Mouse (Mus musculus) urinary bladder, adult 2 months (tissue): ENCODE measurements at regions not wholly inside any gene's neighbourhood (a gene's known extent, or its start where the extent isn't known, plus 50 kb on each side); places are given as distances from the start of the nearest gene placed in this dataset.
A peak's percentile ranks its signal among the peaks of the same experiment; 100 is the strongest.

Experiments
- DNase-seq: peaks from one replicate; pipeline ENCODE4 v3.0.0; 2022; ENCODE audit warnings: low spot score

DNA sequence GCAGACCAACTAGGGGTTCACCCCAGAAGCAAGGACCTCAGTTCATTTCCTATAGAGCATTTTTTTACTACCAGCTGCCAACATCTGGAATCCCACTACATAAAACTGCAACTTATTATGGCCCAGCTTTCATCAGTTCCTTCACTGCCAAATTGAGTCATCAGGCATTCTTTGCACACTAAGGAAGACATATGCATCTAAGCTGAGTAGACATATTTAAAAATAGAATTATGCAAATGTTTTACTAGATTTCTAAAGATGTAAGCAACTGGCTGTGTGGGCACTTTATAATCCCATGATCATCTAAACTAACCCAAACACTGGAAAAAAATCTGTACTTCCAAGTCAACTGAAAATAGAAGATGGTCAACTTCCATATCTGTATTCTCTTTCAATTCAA lies 415.9 kb upstream of the Rarb start:
- DNase-seq = no peak

DNA sequence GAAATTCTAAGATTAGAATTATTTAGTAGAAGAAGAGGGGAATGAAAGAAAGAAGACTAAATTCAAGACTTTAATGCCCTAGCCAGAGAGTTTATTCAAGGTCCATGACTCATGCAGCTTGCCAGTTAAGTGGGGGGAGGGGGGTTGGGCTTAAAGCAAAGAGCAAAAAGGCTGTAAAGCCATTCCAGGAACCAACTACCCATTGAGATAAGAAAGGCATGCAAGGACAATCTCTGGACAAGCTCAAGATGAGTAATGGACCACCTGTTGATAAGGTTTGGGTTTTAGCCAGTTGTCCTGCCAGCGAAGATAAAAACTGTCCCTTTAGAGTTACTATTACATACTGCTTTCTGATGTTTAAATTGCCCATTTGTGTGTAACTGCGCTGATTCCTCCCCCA lies 392.5 kb upstream of the Rarb start:
- DNase-seq = no peak

DNA sequence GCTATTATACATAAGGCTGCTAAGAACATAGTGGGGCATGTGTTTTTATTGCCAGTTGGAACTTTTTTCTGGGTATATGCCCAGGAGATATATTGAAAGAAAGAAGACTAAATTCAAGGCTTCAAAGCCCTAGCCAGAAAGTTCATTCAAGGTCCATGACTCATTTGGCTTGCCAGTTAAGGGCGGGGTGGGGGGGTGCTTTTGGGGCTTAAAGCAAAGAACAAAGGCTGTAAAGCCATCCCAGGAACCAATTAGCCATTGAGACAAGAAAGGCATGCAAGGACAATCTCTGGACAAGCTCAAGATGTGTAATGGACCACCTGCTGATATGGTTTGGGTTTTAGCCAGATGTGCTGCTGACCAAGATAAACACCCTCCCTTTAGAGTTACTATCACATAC lies 386.7 kb upstream of the Rarb start:
- no peak for DNase-seq

DNA sequence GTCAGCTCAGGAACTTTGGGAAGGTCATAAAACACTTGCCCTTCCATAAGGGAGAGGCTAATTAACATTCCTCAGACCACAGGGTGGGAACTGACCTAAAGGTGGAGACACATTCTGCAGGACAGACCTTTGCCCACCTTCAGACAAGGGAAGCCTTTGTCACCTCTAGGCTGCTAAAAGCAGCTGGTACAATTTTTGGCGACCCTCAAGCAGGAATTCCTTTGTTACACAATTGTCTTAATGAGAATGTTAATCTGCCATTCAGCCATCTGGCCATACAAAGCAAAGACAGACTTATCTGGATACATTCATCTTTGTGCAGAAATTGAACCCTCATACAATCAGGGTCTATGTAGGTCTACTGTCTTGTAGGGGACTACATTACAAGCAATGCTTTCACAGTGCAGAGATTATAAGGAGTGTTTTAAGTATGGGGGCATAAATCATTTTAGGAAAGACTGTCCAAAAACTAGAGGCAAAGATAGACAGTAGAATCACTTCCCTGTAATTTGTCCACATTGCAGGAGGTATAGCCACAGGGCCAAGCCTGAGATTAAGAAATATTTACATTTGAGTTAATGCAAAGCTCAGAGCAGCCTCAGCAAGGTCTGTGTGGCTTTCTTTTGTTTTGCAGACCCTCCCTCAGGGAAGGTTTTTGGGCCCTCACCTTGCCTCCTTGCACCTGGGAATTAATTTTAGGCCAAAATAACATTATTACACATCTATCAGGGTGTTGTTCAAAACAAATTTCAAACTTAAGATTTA lies 384.5 kb upstream of the Rarb start:
- no peak for DNase-seq

DNA sequence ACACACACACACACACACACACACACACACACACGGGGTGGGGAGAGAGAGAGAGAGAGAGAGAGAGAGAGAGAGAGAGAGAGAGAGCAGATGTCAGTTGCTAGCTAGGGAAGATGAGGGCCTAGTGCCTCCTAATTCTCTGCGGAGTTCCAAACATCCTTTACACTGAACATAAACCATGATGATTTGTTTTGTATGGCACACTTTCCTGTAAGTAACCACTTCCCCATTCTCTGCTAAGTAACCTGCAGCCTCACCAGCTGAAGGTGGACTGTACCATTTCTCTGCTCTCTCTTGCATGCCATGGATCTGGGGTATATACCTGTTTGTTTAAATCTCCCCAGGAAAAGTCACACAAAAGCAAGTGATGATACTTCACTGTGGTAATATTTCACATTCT lies 374.0 kb upstream of the Rarb start:
- DNase-seq = no peak

DNA sequence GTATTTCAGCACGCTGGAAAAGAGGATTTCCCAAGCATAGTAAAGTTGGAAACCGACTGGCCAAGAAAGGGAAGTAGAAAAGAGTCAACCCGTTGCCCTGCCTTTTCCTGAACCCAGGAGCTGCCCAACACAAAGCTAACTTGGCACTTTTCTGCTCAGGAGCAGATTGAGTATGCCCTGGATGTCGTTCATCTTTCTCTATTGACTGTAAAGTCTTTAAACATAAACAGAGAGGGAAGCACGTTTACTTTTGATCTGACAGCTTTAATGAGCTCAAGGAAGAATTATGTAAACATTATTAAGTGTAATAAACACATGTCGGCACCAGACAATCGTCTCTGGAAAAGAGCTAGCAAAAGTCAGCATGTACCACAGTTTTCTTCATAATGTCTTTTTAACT lies 354.3 kb upstream of the Rarb start:
- DNase-seq = no peak

DNA sequence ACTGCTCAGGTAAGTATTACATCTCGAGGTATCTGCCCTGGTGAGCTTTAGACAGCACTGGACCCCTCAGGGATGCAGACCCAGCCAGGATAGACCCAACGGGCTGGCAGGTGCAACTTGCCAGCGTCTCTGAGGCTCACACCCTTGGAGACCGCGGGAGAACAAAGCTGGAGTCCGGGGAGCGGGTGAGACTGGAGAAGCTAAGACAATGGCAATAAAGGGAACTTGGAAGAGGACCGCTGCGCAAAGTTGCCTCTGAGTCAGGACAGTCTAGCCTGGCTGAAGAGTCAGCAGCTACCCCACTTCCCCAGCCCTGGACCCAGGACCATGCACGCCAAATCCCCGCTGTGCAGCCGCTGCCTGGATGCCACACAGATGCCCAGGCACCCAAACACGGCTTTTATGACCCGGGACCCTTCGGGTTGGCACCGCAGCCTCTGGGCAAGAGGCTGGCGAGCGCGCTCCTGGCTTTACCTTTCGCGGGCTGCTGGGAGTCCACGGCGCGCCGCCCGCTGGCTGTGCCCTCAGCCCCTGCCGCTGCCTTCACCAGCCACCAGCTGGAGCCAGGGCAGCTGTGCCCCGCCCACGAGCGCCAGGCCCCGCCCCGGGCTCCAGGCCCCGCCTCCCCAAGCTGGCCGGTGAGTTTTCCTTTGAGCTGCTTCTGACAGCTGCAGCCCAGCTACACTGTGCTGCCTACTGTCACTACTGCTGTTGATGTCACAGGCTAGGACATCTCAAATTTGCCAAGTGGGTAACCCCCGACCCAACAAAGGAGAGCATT lies 353.6 kb upstream of the Rarb start:
- peak; percentile 52 for DNase-seq

DNA sequence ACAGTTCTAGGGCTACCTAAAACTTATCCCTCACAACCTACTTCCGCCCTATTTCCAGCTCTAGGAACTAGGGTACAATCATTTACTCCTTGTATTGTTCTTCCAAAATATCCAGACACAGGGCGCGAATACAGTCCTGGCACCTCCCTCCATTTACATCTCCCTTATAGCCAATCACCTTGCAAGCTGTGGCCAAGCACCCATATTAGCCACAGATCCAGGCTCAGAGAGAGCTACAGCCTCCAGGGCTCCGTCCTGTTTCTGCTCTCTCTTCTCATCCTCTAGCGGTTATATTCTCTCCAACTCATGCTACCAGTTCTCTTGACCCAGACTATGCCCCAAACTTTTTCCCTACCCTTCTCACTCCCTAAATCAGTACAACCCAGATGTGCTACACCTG lies 352.9 kb upstream of the Rarb start:
- DNase-seq = no peak

DNA sequence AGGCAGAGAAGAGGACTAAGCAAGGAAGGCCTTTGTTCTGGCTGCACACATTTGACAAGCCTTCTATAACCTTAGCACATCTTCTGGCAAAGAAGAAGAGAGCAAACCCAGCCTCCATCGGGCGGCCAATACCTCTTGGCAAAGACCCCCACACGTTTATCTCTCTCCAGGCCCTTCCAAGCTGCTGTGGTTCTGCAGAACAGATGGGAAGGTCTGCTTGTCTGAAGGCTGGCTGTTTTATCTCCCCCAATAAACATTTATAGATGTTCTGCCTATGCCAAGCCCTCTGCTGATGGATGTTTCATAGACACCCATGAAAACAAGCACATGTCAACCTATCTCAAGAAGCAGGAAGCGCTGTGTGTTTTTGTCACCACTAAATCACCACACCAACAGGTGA lies 339.4 kb upstream of the Rarb start:
- no peak for DNase-seq

DNA sequence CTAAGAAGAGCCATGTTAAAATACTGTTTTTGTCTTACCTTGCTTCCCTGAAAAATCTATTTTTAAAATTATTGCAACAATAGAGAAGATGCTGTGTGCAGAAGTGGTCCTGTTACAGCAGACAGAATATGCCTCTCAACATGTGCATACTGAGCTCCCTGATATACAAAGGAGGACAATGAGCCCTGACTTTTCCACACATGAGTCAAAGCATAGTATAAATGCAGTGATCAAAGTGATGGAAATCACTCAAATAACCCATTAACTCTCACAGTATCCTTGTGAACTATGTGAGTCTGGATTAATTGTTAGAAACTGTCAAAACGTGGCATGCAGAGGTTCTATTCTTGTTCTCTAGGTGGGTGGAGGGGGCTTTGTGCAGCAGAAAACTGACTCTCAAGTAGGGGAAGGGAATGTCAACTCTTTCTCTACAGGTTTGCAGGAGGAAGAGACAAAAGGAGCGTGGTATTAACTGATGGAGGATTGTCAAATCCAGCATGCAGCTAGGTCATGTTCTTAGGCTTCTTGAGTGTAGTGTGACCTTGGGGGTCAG lies 337.5 kb upstream of the Rarb start:
- no peak for DNase-seq

DNA sequence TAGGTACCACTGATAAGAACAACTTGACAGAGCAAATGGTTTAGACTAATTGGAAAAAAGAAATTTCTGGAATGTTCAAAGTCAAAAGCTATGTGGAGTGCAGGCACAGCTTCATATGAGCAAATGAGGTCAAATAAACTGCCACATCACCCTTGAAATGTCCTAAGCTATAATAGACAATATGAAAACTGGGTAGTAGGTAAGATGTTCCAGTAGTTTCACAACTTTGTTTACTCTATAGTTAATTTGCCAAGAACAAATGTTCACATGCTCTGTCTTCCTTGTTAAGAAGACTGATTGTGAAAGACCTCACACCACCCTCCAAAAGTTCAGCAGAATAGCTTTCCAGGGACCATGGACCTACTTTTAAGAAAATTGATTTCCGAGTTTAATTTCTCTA lies 301.7 kb upstream of the Rarb start:
- DNase-seq = no peak

DNA sequence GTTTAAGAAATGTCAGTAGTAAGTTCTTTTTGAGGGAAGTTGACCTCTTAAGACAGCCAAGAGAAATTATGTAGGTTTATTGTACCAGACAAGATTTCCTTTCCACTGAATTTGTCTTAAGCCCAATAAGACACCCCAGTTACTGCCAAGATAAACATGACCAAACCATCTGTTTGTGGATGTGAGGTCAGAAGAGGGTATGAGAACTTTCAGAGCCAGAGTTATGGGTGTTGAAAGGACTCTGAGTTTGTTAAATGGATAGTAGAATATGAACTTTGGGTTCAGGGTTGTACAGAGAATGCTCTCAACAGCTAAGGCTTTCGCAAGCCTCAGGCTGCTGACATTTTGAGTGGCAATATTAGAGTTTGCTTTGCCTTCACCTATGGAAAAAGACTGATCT lies 287.7 kb upstream of the Rarb start:
- no peak for DNase-seq

DNA sequence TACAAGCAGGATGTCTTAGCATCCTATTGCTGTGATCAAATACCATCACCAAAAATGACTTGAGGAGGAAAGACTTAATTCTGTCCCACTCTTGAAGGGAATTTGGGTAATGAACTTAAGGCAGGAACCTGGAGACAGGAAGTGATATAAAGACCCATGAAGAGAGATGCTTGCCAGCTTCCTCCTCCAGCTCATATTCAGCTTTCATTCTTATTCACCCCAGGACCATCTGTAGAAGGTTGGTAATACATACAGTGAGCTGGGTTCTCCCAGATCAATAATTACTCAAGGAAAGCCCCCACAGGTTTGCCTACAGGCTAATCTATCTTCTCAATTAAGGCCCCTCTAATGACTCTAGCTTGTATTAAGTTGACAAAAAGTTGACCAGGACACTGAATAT lies 283.5 kb upstream of the Rarb start:
- no peak for DNase-seq

DNA sequence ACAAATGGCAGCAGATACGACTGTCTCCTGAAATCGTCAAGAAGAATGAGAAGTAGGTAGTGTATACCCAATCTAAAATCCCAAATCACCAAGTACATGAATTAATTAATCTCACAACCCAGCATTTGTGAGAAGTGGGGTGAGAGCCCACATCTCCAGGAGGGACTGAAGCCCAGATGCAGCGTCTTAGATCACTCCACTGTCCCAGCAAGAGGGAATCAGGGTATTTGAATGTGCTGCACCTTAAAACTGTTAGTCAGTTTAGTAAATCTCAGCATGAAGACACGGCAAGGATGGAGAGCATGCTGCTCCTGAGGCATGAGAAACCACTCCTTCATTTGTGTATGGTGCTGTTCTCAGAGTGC lies 271.6 kb upstream of the Rarb start:
- no peak for DNase-seq

DNA sequence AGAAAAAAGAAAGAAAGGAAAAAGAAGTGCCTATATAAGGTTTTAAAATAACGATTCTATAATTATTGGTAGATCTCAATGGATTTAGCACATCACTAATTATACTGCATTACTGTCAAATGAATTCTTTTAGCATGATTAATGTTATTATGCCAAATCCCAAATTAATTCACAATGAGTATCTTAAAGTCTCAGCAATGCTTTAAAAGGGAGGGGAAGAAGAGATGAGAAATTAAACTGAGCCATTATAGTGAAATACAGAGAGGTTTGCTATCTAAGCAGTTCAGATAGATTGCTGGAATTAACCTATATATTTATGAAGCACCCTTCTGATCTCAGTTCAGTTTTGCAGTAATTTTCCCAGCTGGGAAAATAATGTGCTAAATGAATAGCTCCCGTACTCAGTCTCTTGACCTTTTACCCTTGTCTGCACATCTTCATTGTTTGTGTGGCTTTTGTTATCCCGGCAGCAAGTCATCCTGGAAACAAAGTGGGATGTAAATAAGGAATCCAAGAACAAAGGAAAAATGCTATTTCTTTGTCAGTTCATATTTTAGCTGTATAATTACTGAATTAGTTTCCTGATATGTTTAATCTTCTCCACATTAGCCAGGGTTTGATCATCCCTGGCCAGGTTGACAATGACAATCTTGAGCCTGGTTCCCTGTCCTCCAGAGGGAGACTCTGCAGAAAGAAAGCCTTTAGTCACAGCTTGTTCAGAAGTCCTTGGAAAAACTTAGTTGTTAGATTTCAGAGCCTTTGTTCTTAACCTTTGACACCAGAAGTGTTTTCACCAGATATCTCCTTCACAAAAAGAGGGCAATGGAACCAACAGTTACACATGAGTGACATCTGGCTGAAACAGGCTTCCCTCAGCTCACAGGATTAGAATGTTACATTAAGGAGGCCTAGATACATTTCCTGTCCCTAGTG lies 270.9 kb upstream of the Rarb start:
- no peak for DNase-seq

DNA sequence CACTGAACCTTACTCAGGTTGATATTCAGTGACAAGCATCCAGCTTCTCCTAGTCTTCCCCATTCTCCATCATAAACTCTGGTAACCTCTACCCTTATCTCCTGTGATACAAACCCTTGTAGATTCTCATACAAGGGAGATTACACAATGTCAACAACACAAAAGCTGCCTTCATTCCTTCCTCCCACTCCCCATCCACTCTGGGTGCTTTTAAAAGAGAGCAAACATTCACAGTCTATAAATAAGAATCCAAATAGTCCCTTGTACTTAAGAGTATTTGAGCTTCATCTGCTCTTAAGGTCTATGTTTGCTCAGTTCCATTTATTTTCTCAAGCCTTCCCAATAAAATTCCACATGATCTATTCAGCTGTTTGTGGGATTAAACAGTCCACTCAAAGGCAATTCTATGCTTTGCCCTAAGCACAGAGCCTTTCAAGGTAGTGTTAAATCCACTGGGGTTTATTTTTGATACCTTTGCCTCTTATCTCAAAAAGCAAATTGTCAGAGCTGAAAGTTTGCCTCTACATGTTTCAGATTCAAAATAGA lies 270.2 kb upstream of the Rarb start:
- DNase-seq = no peak

DNA sequence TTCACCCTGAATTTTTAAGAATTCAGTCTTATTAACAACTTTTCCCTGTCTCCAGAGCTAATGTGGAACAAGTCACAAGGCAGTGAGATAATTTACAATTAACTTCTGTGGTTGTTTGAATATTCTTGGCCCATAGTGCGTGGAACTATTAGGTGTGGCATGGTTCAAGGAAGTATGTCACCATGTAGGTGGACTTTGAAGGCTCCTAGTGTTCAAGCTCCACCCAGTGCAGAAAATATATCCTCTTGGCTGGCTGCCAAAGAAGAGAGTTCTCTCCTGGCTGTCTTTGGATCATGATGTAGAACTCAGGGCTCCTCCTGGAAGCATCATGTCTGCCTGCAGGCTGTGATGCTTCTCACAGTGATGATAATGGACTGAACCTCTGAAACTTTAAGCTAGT lies 268.9 kb upstream of the Rarb start:
- no peak for DNase-seq

DNA sequence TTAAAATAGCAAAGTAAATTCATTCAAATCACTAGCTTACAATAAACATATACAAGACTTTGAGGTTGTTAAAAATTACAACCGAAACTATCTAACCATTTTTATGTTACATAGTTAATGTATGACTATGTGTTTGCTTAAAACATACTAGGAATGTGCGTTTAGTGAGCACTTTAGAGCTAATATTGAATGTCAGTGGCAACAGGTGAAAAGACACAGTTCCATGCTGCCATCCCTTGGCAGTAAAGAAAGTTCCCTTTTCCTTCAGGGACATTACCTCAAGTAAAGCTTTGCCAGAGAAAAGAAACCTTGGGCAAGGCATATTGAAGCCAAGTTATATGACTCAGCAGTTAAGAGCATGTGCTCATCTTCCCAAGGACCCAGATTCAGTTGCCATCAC lies 265.0 kb upstream of the Rarb start:
- no peak for DNase-seq

DNA sequence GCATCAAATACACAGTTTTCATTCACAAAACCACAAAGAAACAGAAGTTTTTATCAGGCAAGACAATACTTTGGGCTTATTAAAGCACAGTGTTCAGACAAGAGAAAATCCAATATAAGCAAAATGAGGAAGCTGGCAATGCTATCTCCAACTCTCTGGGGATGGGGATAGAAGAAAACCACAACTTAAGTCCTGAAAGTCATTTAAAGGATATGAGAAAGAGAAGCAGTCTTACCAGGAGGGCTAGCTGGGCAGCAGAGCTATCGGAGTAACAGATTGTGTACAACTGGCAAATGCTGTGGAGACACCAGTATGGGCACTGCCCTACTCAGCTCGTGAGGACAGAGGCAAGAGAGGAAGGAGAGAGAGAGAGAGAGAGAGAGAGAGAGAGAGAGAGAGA lies 262.9 kb upstream of the Rarb start:
- no peak for DNase-seq

DNA sequence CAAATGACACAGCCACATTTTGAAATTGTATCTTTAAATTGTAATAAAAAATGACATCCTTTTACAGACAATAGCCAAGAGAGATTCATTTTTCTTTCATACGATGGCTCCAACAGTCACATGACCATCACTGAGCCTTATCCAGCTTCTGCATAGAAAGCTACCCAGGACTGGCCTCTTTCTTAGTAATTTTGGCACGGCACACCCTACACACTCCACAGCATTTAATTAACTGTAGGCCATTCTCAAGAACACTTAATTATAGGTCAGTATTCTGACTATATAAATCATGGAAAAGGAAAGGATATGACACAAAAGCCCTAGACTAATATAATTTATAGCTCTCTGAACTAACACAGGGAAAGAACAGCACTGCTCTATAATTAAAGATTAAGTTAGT lies 260.6 kb upstream of the Rarb start:
- DNase-seq = no peak

DNA sequence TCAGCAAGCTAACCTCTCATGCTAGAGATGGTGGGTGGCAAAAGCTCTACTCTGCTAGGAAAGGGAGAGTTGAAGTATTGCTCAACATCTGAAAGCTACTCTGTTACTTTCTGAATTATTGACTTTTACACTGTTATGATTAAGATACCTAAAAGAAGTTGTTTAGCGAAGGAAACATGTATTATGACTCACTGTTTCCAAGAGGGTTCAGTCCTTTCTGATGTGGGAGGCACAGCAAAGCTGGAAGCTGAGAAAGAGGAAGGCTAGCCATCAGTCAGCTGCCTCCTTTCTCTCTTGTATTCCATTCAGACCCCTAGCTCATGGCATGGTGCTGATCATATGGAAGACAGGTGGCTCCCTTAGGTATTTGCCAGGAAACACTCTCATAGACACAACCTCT lies 242.4 kb upstream of the Rarb start:
- DNase-seq = no peak

DNA sequence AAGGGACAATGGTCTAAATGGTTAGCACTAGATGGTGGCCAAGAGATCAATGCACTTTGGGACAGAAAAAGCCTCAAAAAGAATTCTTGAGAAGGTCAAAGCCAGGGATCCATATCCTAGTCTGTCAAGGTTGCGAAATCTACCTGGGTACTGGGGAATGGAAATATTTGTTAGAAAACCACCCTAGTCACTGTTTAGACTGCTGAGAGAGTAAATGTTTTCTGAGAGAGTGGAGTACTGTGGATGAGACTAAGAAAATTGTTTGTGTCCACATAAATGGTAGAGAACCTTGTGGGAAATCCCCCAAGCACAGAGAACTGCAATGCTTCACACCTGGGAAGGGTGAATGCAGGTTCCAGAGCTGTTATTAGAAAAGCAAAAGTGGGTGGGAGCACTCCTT lies 239.5 kb upstream of the Rarb start:
- no peak for DNase-seq
